Mouse (Mus musculus) MEL (cell line): ENCODE measurements around the gene Yju2. TPM values are rescaled to one million over a fixed set of nuclear protein-coding genes. Genes with fewer than 3 reads are reported as not detected.

Experiments
- DNase-seq: peaks from one replicate; pipeline ENCODE4 v3.0.0; 2011; ENCODE audit warnings: low read depth, low spot score
- H3K27ac ChIP-seq: 2 replicates; pipeline ENCODE4 v1.5.1; 2012; ENCODE audit warnings: low read depth, mild to moderate bottlenecking, control low read depth, low read length, moderate library complexity; ENCODE audit not compliant: control insufficient read depth
- H3K27me3 ChIP-seq, 2 experiments: fragments of 150-350 bp in 1 of 2; sonication (generic) in 1 of 2; 2 replicates each; pipeline ENCODE4 v1.6.1; 2012; ENCODE audit warnings: low read length in 2 of 2, mild to moderate bottlenecking in 2 of 2, improper control_type of control experiment in 1 of 2, moderate library complexity in 1 of 2; ENCODE audit not compliant: insufficient read depth in 2 of 2, control insufficient read depth in 1 of 2
- H3K36me3 ChIP-seq, 2 experiments: 2 replicates each; pipeline ENCODE4 v1.6.1; 2012 to 2014; ENCODE audit warnings: low read length in 2 of 2, improper control_type of control experiment in 1 of 2, inconsistent platforms in 1 of 2, mild to moderate bottlenecking in 1 of 2; ENCODE audit not compliant: insufficient read depth in 2 of 2, control insufficient read depth in 1 of 2
- H3K4me1 ChIP-seq, 2 experiments: fragments of 150-350 bp in 1 of 2; sonication (generic) in 1 of 2; 2 replicates each; pipeline ENCODE4 v1.6.1; 2012; ENCODE audit warnings: low read length in 2 of 2, improper control_type of control experiment in 1 of 2, mild to moderate bottlenecking in 1 of 2; ENCODE audit not compliant: insufficient read depth in 2 of 2, control insufficient read depth in 1 of 2
- H3K4me3 ChIP-seq, 2 experiments: fragments of 150-350 bp in 1 of 2; sonication (generic) in 1 of 2; 2 replicates each; pipeline ENCODE4 v1.5.1; 2012; ENCODE audit warnings: low read depth in 2 of 2, low read length in 2 of 2, mild to moderate bottlenecking in 2 of 2, moderate library complexity in 2 of 2, control low read depth in 1 of 2, improper control_type of control experiment in 1 of 2; ENCODE audit not compliant: control insufficient read depth in 1 of 2, insufficient read depth in 1 of 2
- H3K79me2 ChIP-seq: 2 replicates; pipeline ENCODE4 v1.6.1; 2012; ENCODE audit warnings: mild to moderate bottlenecking, low read length, moderate library complexity; ENCODE audit not compliant: control insufficient read depth, poor library complexity, insufficient read depth
- H3K9ac ChIP-seq: 2 replicates; pipeline ENCODE4 v1.6.1; 2012; ENCODE audit warnings: low read depth, mild to moderate bottlenecking, control low read depth, low read length, moderate library complexity; ENCODE audit not compliant: control insufficient read depth, poor library complexity, severe bottlenecking
- H3K9me3 ChIP-seq: fragments of 150-350 bp; sonication (generic); replicated peaks from 2 replicates; pipeline ENCODE4 v1.6.1; 2012; ENCODE audit warnings: mild to moderate bottlenecking, low read length, improper control_type of control experiment, moderate library complexity; ENCODE audit not compliant: insufficient read depth
- BHLHE40 ChIP-seq: IDR thresholded peaks from 2 replicates; pipeline ENCODE4 v1.6.1; 2012; ENCODE audit warnings: low read depth, mild to moderate bottlenecking, inconsistent platforms, low read length, improper control_type of control experiment, borderline replicate concordance
- CHD2 ChIP-seq: IDR thresholded peaks from 2 replicates; pipeline ENCODE4 v1.6.1; 2011; ENCODE audit warnings: low read length, improper control_type of control experiment
- CTCF ChIP-seq, 3 experiments: IDR thresholded peaks in 2 of 3; conservative IDR thresholded peaks in 1 of 3; 2 replicates each; pipeline ENCODE4 v1.5.1; 2011 to 2012; ENCODE audit warnings: low read length in 3 of 3, low read depth in 2 of 3, mild to moderate bottlenecking in 2 of 3, improper control_type of control experiment in 1 of 3, inconsistent platforms in 1 of 3, mixed read lengths in 1 of 3, moderate library complexity in 1 of 3; ENCODE audit not compliant: control insufficient read depth in 1 of 3, insufficient read depth in 1 of 3, poor library complexity in 1 of 3, severe bottlenecking in 1 of 3
- E2F4 ChIP-seq: IDR thresholded peaks from 2 replicates; pipeline ENCODE4 v1.6.1; 2011; ENCODE audit warnings: low read depth, low read length, improper control_type of control experiment, borderline replicate concordance
- ELF1 ChIP-seq: IDR thresholded peaks from 2 replicates; pipeline ENCODE4 v1.6.1; 2014; ENCODE audit warnings: low read depth, mild to moderate bottlenecking, inconsistent platforms, low read length, improper control_type of control experiment, moderate library complexity
- ETS1 ChIP-seq: IDR thresholded peaks from 2 replicates; pipeline ENCODE4 v1.6.1; 2012; ENCODE audit warnings: low read depth, mild to moderate bottlenecking, inconsistent platforms, low read length, improper control_type of control experiment, moderate library complexity
- GABPA ChIP-seq: IDR thresholded peaks from 2 replicates; pipeline ENCODE4 v1.6.1; 2012; ENCODE audit warnings: low read depth, mild to moderate bottlenecking, inconsistent platforms, low read length, improper control_type of control experiment, moderate library complexity
- GATA1 ChIP-seq: IDR thresholded peaks from 2 replicates; pipeline ENCODE4 v1.6.1; 2011; ENCODE audit warnings: low read depth, low read length, improper control_type of control experiment
- HCFC1 ChIP-seq: IDR thresholded peaks from 2 replicates; pipeline ENCODE4 v1.6.1; 2012; ENCODE audit warnings: low read depth, mild to moderate bottlenecking, inconsistent platforms, low read length, improper control_type of control experiment, moderate library complexity
- KAT2A ChIP-seq: conservative IDR thresholded peaks from 2 replicates; pipeline ENCODE4 v1.6.1; 2012; ENCODE audit warnings: low read depth, low read length, improper control_type of control experiment, inconsistent platforms
- MAZ ChIP-seq: IDR thresholded peaks from 2 replicates; pipeline ENCODE4 v1.6.1; 2012; ENCODE audit warnings: low read depth, mild to moderate bottlenecking, inconsistent platforms, low read length, improper control_type of control experiment
- MEF2A ChIP-seq: IDR thresholded peaks from 2 replicates; pipeline ENCODE4 v1.6.1; 2014; ENCODE audit warnings: low read depth, mild to moderate bottlenecking, inconsistent platforms, low read length, improper control_type of control experiment; ENCODE audit not compliant: poor library complexity, insufficient replicate concordance, severe bottlenecking; ENCODE audit errors: extremely low read depth
- MYB ChIP-seq: IDR thresholded peaks from 2 replicates; pipeline ENCODE4 v1.6.1; 2011; ENCODE audit warnings: mild to moderate bottlenecking, low read depth, low read length, improper control_type of control experiment
- MYC ChIP-seq: IDR thresholded peaks from 2 replicates; pipeline ENCODE4 v1.6.1; 2011; ENCODE audit warnings: low read depth, mild to moderate bottlenecking, low read length, improper control_type of control experiment, moderate library complexity
- NELFE ChIP-seq: IDR thresholded peaks from 2 replicates; pipeline ENCODE4 v1.6.1; 2011; ENCODE audit warnings: low read depth, low read length, improper control_type of control experiment
- NRF1 ChIP-seq: IDR thresholded peaks from 2 replicates; pipeline ENCODE4 v1.6.1; 2014; ENCODE audit warnings: low read depth, mild to moderate bottlenecking, inconsistent platforms, low read length, improper control_type of control experiment, moderate library complexity; ENCODE audit not compliant: poor library complexity, insufficient read depth, severe bottlenecking
- POLR2AphosphoS2 ChIP-seq: IDR thresholded peaks from 2 replicates; pipeline ENCODE4 v1.6.1; 2011; ENCODE audit warnings: low read length, improper control_type of control experiment
- RAD21 ChIP-seq: IDR thresholded peaks from 2 replicates; pipeline ENCODE4 v1.6.1; 2011; ENCODE audit warnings: mild to moderate bottlenecking, low read depth, low read length, improper control_type of control experiment
- RCOR1 ChIP-seq: IDR thresholded peaks from 2 replicates; pipeline ENCODE4 v1.6.1; 2012; ENCODE audit warnings: low read depth, mild to moderate bottlenecking, inconsistent platforms, low read length, improper control_type of control experiment
- SIN3A ChIP-seq: IDR thresholded peaks from 2 replicates; pipeline ENCODE4 v1.6.1; 2012; ENCODE audit warnings: low read length, improper control_type of control experiment, inconsistent platforms
- SMC3 ChIP-seq: IDR thresholded peaks from 2 replicates; pipeline ENCODE4 v1.6.1; 2011; ENCODE audit warnings: low read depth, low read length, improper control_type of control experiment
- TAL1 ChIP-seq: IDR thresholded peaks from 2 replicates; pipeline ENCODE4 v1.6.1; 2012; ENCODE audit warnings: mild to moderate bottlenecking, inconsistent platforms, low read length, moderate library complexity, mixed read lengths
- TBP ChIP-seq: IDR thresholded peaks from 2 replicates; pipeline ENCODE4 v1.8.0; 2011; ENCODE audit warnings: low read depth, low read length, improper control_type of control experiment
- TCF12 ChIP-seq: IDR thresholded peaks from 2 replicates; pipeline ENCODE4 v1.6.1; 2014; ENCODE audit warnings: low read depth, mild to moderate bottlenecking, inconsistent platforms, low read length, improper control_type of control experiment, moderate library complexity
- UBTF ChIP-seq: IDR thresholded peaks from 2 replicates; pipeline ENCODE4 v1.6.1; 2012; ENCODE audit warnings: low read depth, mild to moderate bottlenecking, inconsistent platforms, low read length, improper control_type of control experiment, moderate library complexity, borderline replicate concordance; ENCODE audit not compliant: insufficient read depth
- USF2 ChIP-seq, 2 experiments: IDR thresholded peaks; 2 replicates each; pipeline ENCODE4 v1.6.1; 2011 to 2012; ENCODE audit warnings: improper control_type of control experiment in 2 of 2, low read length in 2 of 2, borderline replicate concordance in 1 of 2, inconsistent platforms in 1 of 2, low read depth in 1 of 2, mild to moderate bottlenecking in 1 of 2; ENCODE audit not compliant: insufficient read depth in 1 of 2
- ZC3H11A ChIP-seq: IDR thresholded peaks from 2 replicates; pipeline ENCODE4 v1.6.1; 2012; ENCODE audit warnings: low read depth, mild to moderate bottlenecking, inconsistent platforms, low read length, improper control_type of control experiment
- ZKSCAN1 ChIP-seq: IDR thresholded peaks from 2 replicates; pipeline ENCODE4 v1.6.1; 2012; ENCODE audit warnings: low read depth, mild to moderate bottlenecking, inconsistent platforms, low read length, improper control_type of control experiment, moderate library complexity
- ZNF384 ChIP-seq: IDR thresholded peaks from 2 replicates; pipeline ENCODE4 v1.6.1; 2012; ENCODE audit warnings: low read depth, mild to moderate bottlenecking, inconsistent platforms, low read length, improper control_type of control experiment
- polyA plus RNA-seq, 2 experiments: library from polyadenylated mRNA; stranded (reverse) in 1 of 2; unstranded in 1 of 2; fragments of >175 nt in 1 of 2; fragments of >200 nt in 1 of 2; gene quantifications; 2 replicates each; pipeline versions ENCODE4 v1.2.1 to v1.2.4; 2012; ENCODE audit warnings: low replicate concordance in 2 of 2, low read depth in 1 of 2; ENCODE audit not compliant: insufficient read length in 2 of 2, insufficient read depth in 1 of 2, missing spikeins in 1 of 2
- total RNA-seq: library from RNA; depleted of rRNA; stranded (reverse); fragments of 300-350 nt; gene quantifications from 2 replicates; pipeline ENCODE4 v1.2.3, GENCODE M21; 2012

The Yju2 gene
- total and polyA plus RNA-seq, 3 experiments, result 18.6 to 91.8 (median 25.2) TPM

- Histone ChIP-seq H3K79me2 (peaks cover 10% of the 10 kb centered on the region), H3K27me3 (peaks cover 0 to 2% of the 10 kb centered on the region in 2 experiments; a peak in 2 of 4 replicates), H3K9me3 (no peaks in the 10 kb centered on the region), H3K4me1 (peaks cover 6 to 15% of the 10 kb centered on the region in 2 experiments; a peak in 3 of 4 replicates), H3K4me3 (no peak overlapping the region), H3K36me3 (peaks cover 0 to 5% of the 10 kb centered on the region in 2 experiments; a peak in 1 of 4 replicates), H3K9ac (no peak overlapping the region), H3K27ac (no peak overlapping the region)
- DNase-seq, result no peak
- no peak for TF ChIP-seq ETS1
- TF ChIP-seq UBTF, result no peak
- no peak for TF ChIP-seq MEF2A
- TF ChIP-seq SIN3A, result no peak
- TF ChIP-seq SMC3, result no peak
- no peak for TF ChIP-seq MAZ
- no peak for TF ChIP-seq HCFC1
- no peak for TF ChIP-seq GABPA
- TF ChIP-seq BHLHE40, result no peak
- no peak for TF ChIP-seq E2F4
- no peak for TF ChIP-seq ZNF384
- no peak for TF ChIP-seq ZKSCAN1
- TF ChIP-seq ZC3H11A, result no peak
- TF ChIP-seq MYB, result no peak
- TF ChIP-seq CHD2, result no peak
- TF ChIP-seq POLR2AphosphoS2, result no peak
These were observed 2.3 kb upstream of the Yju2 start for GRCm38 (mm10) chr17:55956591-55956990.

- Histone ChIP-seq H3K4me1 (peaks cover 6 to 15% of the 10 kb centered on the region in 2 experiments; a peak in 3 of 4 replicates), H3K27me3 (peaks cover 0 to 1% of the 10 kb centered on the region in 2 experiments; a peak in 2 of 4 replicates), H3K36me3 (peaks cover 0 to 5% of the 10 kb centered on the region in 2 experiments; a peak in 1 of 4 replicates), H3K9me3 (no peaks in the 10 kb centered on the region), H3K79me2 (peaks cover 10% of the 10 kb centered on the region), H3K9ac (no peak overlapping the region), H3K4me3 (peak overlapping the region in 1 of 2 experiments; percentile 38; a peak in 1 of 4 replicates), H3K27ac (no peak overlapping the region)
- peak; percentile 79 for DNase-seq
- TF ChIP-seq NRF1 (no peak), SIN3A (peak; percentile 44), ZKSCAN1 (no peak), ETS1 (no peak), GABPA (no peak), KAT2A (no peak), CTCF (IDR thresholded peaks at IDR 0.05 in 2 of 3, conservative IDR thresholded peaks at IDR 0.05 in 1 of 3; ENCODE audit: control insufficient read depth in 1 of 3, insufficient read depth in 1 of 3, low read depth in 2 of 3, low read length in 3 of 3, poor library complexity in 1 of 3, severe bottlenecking in 1 of 3) (peak; percentile 83 to 89 (median 87)), UBTF (no peak), USF2 (IDR thresholded peaks at IDR 0.05; ENCODE audit: borderline replicate concordance in 1 of 2, insufficient read depth in 1 of 2, low read depth in 1 of 2, low read length in 2 of 2) (no peak), TAL1 (no peak), RAD21 (peak; percentile 88), RCOR1 (0 out of 2 replicates have a peak, but pooled peaks have one; percentile 21), POLR2AphosphoS2 (no peak), MYC (no peak), ELF1 (no peak), TBP (no peak), MYB (no peak), TCF12 (peak; percentile 24; the same call in 1 of the 2 replicates), BHLHE40 (0 out of 2 replicates have a peak, but pooled peaks have one; percentile 26), GATA1 (no peak), MAZ (no peak), NELFE (no peak), CHD2 (no peak), HCFC1 (peak; percentile 45; the same call in 1 of the 2 replicates)
These were observed 1.7 kb upstream of the Yju2 start for GRCm38 (mm10) chr17:55957168-55957567.
